Mouse (Mus musculus): ENCODE measurements around the gene Pdik1l. TPM values are rescaled to one million over a fixed set of nuclear protein-coding genes. Genes with fewer than 3 reads are reported as not detected.

Pdik1l gene
- total and polyA plus RNA-seq, 3 experiments, result 12.1 to 14.6 (median 13.7) TPM

- in situ Hi-C loops (cut with MboI; ENCODE audit: low pct_ligation_motif_present, low pct_unique_long_range_greater_than_20kb, low sequenced_read_pairs), result loop anchor here (5.0 kb wide), 1 partner anchor 45 kb away; no protein-coding TSS in a partner anchor
- Histone ChIP-seq H3K27ac (ENCODE audit: insufficient read depth, low read depth) (no peak overlapping the region), H3K4me3 (replicated peaks in 1 of 3; ENCODE audit: low read depth in 2 of 3, low read length in 2 of 3, poor library complexity in 1 of 3) (no peak overlapping the region), H3K4me2 (ENCODE audit: insufficient read depth, low read depth, poor library complexity, severe bottlenecking) (no peak overlapping the region), H3K36me3 (replicated peaks in 1 of 2; ENCODE audit: control insufficient read depth in 1 of 2, insufficient read depth in 1 of 2, low read length in 1 of 2) (no peaks in the 10 kb centered on the region), H3K79me2 (replicated peaks; ENCODE audit: control insufficient read depth, extremely low read depth, insufficient read depth, poor library complexity, severe bottlenecking) (no peaks in the 10 kb centered on the region), H3K27me3 (replicated peaks) (no peaks in the 10 kb centered on the region), H3K4me1 (ENCODE audit: control insufficient read depth in 1 of 2, insufficient read depth in 2 of 2) (peaks cover 4 to 21% of the 10 kb centered on the region in 2 experiments), H3K9ac (ENCODE audit: insufficient read depth, low read depth) (no peak overlapping the region), H3K9me3 (replicated peaks; ENCODE audit: low read length) (no peaks in the 10 kb centered on the region)
- DNase-seq (ENCODE audit: extremely low read depth), result no peak
- no peak for TF ChIP-seq USF1 (IDR thresholded peaks at IDR 0.05; ENCODE audit: low read depth, low read length)
- no peak for TF ChIP-seq MEF2A (IDR thresholded peaks at IDR 0.05; ENCODE audit: borderline replicate concordance, low read depth, low read length)
- dilution Hi-C loops (cut with MboI; ENCODE audit: extremely low pct_ligation_motif_present, extremely low pct_unique_long_range_greater_than_20kb, low sequenced_read_pairs), result no loop called here
Observed at GRCm38 (mm10) chr4:134306963-134307362, 19.3 kb upstream of the Pdik1l start.

GRCm38 (mm10) chr4:134302084-134302483 is 14.4 kb upstream of the Pdik1l start:
- DNase-seq (ENCODE audit: extremely low read depth), result no peak
- Histone ChIP-seq H3K79me2 (replicated peaks; ENCODE audit: control insufficient read depth, extremely low read depth, insufficient read depth, poor library complexity, severe bottlenecking) (no peaks in the 10 kb centered on the region), H3K4me3 (replicated peaks in 1 of 3; ENCODE audit: low read depth in 2 of 3, low read length in 2 of 3, poor library complexity in 1 of 3) (no peak overlapping the region), H3K27me3 (replicated peaks) (no peaks in the 10 kb centered on the region), H3K9ac (ENCODE audit: insufficient read depth, low read depth) (no peak overlapping the region), H3K4me1 (ENCODE audit: control insufficient read depth in 1 of 2, insufficient read depth in 2 of 2) (peaks cover 0 to 23% of the 10 kb centered on the region in 2 experiments; a peak in 2 of 4 replicates), H3K4me2 (ENCODE audit: insufficient read depth, low read depth, poor library complexity, severe bottlenecking) (no peak overlapping the region), H3K36me3 (replicated peaks in 1 of 2; ENCODE audit: control insufficient read depth in 1 of 2, insufficient read depth in 1 of 2, low read length in 1 of 2) (no peaks in the 10 kb centered on the region), H3K27ac (ENCODE audit: insufficient read depth, low read depth) (no peak overlapping the region), H3K9me3 (replicated peaks; ENCODE audit: low read length) (no peaks in the 10 kb centered on the region)
- in situ Hi-C loops (cut with MboI; ENCODE audit: low pct_ligation_motif_present, low pct_unique_long_range_greater_than_20kb, low sequenced_read_pairs) (no loop called here), dilution Hi-C loops (cut with MboI; ENCODE audit: extremely low pct_ligation_motif_present, extremely low pct_unique_long_range_greater_than_20kb, low sequenced_read_pairs) (no loop called here)
- TF ChIP-seq RAD21 (IDR thresholded peaks at IDR 0.05; ENCODE audit: low read depth, low read length) (no peak), KAT2A (IDR thresholded peaks at IDR 0.05; ENCODE audit: insufficient replicate concordance, low read length) (no peak), MAZ (IDR thresholded peaks at IDR 0.05; ENCODE audit: low read depth, low read length) (no peak), UBTF (IDR thresholded peaks at IDR 0.05; ENCODE audit: low read depth, low read length) (no peak), ZNF384 (IDR thresholded peaks at IDR 0.05; ENCODE audit: low read depth, low read length) (no peak), E2F4 (IDR thresholded peaks at IDR 0.05; ENCODE audit: insufficient replicate concordance, low read depth, low read length) (no peak), GABPA (IDR thresholded peaks at IDR 0.05; ENCODE audit: insufficient replicate concordance, low read depth, low read length) (no peak), ELF1 (IDR thresholded peaks at IDR 0.05; ENCODE audit: low read depth, low read length) (no peak)

GRCm38 (mm10) chr4:134300316-134300715 is 12.6 kb upstream of the Pdik1l start:
- no peaks in the 10 kb centered on the region for H3K79me2 ChIP-seq (replicated peaks; ENCODE audit: control insufficient read depth, extremely low read depth, insufficient read depth, poor library complexity, severe bottlenecking)
- H3K9me3 ChIP-seq (replicated peaks; ENCODE audit: low read length), result peaks cover 3% of the 10 kb centered on the region
- in situ Hi-C loops (cut with MboI; ENCODE audit: low pct_ligation_motif_present, low pct_unique_long_range_greater_than_20kb, low sequenced_read_pairs) (no loop called here), dilution Hi-C loops (cut with MboI; ENCODE audit: extremely low pct_ligation_motif_present, extremely low pct_unique_long_range_greater_than_20kb, low sequenced_read_pairs) (no loop called here)
- H3K4me3 ChIP-seq (replicated peaks in 1 of 3; ENCODE audit: low read depth in 2 of 3, low read length in 2 of 3, poor library complexity in 1 of 3), result peak overlapping the region in 2 of 3 experiments; percentile 25 to 41
- H3K4me2 ChIP-seq (ENCODE audit: insufficient read depth, low read depth, poor library complexity, severe bottlenecking), result no peak overlapping the region
- TF ChIP-seq POLR2A (IDR thresholded peaks at IDR 0.05; ENCODE audit: low read depth, low read length), result peak; percentile 25; the same call in 1 of the 2 replicates
- TF ChIP-seq USF2 (conservative IDR thresholded peaks at IDR 0.05; ENCODE audit: low read depth, low read length), result no peak
- TF ChIP-seq ETS1 (conservative IDR thresholded peaks at IDR 0.05; ENCODE audit: low read depth, low read length), result peak; percentile 25; the same call in 1 of the 2 replicates
- TF ChIP-seq ZMIZ1 (IDR thresholded peaks at IDR 0.05; ENCODE audit: low read depth, low read length), result no peak
- TF ChIP-seq ZC3H11A (IDR thresholded peaks at IDR 0.05; ENCODE audit: low read depth, low read length), result no peak
- no peak for TF ChIP-seq MAZ (IDR thresholded peaks at IDR 0.05; ENCODE audit: low read depth, low read length)
- 0 out of 2 replicates have a peak, but pooled peaks have one; percentile 17 for TF ChIP-seq TCF12 (IDR thresholded peaks at IDR 0.05; ENCODE audit: low read depth, low read length)
- TF ChIP-seq MEF2A (IDR thresholded peaks at IDR 0.05; ENCODE audit: borderline replicate concordance, low read depth, low read length), result peak; percentile 71; the same call in 1 of the 2 replicates
- H3K4me1 ChIP-seq (ENCODE audit: control insufficient read depth in 1 of 2, insufficient read depth in 2 of 2), result peaks cover 0 to 21% of the 10 kb centered on the region in 2 experiments; a peak in 2 of 4 replicates
- no peaks in the 10 kb centered on the region for H3K36me3 ChIP-seq (replicated peaks in 1 of 2; ENCODE audit: control insufficient read depth in 1 of 2, insufficient read depth in 1 of 2, low read length in 1 of 2)
- DNase-seq (ENCODE audit: extremely low read depth), result no peak
- no peak overlapping the region for H3K27ac ChIP-seq (ENCODE audit: insufficient read depth, low read depth)
- H3K27me3 ChIP-seq (replicated peaks), result no peaks in the 10 kb centered on the region
- no peak overlapping the region for H3K9ac ChIP-seq (ENCODE audit: insufficient read depth, low read depth)

All from CH12.LX (cell line).